Comparison of ENCODE assay signal across 8 mouse cellular contexts in the genomic region with DNA sequence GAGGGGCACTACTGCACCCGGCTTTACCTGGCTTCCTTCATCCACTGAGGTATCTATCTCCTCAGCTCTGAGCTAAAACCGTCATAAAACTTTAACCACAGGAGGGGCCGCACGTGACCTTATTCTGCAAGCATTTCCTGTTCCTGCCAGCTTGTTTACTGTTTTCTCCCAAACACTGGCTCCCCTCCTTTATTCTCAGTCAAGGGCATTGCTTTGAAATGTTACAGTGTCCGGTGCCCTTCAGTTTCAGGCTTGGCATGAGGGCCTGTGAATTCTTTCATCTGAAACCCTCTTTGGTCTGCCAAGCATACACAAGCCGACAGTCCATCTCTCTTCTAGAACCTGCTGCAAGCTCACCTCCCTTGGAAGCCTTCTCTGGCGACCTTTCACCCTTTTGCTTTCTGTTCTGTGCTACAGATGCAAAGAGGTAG. TPM values are rescaled to one million over a fixed set of nuclear protein-coding genes. Genes with fewer than 3 reads are reported as not detected.
DNase-seq lines count a peak whose midpoint lies in the region; ATAC-seq lines count a peak whose summit lies in the region.

No protein-coding gene starts in this region.

- H3K27me3 ChIP-seq in heart, embryonic 10.5 days (ENCODE audit: insufficient read depth, poor library complexity, severe bottlenecking) = no peaks in the 10 kb centered on the region
- no peaks in the 10 kb centered on the region for H3K27me3 ChIP-seq in heart, embryonic 16.5 days (ENCODE audit: control insufficient read depth, insufficient read depth, low read length)

- no peak for DNase-seq in heart, embryonic 10.5 days (ENCODE audit: low spot score)
- DNase-seq in heart, postnatal 14 days = no peak
- DNase-seq in kidney, postnatal 4 days = peak; percentile 41 to 64
- DNase-seq in thymus, postnatal 25 days = peak; percentile 55
- no peak for DNase-seq in embryo, embryonic 9.5 days (ENCODE audit: extremely low spot score)
- DNase-seq in layer of hippocampus, adult 9-11 months = no peak
- no peak for DNase-seq in ovary, adult 18-20 months (ENCODE audit: low spot score)

- peaks cover 33% of the 10 kb centered on the region for H3K4me1 ChIP-seq in heart, embryonic 10.5 days
- H3K4me1 ChIP-seq in heart, embryonic 16.5 days (ENCODE audit: control insufficient read depth, insufficient read depth, low read length) = peaks cover 21% of the 10 kb centered on the region

- no peak for ATAC-seq in heart, embryonic 16.5 days (replicated peaks; ENCODE audit: extremely low read depth, insufficient read depth, low FRiP score)

- H3K27ac ChIP-seq in heart, embryonic 10.5 days = peak overlapping the region; percentile 37; the same call in 1 of the 2 replicates
- peak overlapping the region; percentile 80 for H3K27ac ChIP-seq in heart, embryonic 16.5 days (ENCODE audit: low read length)

- peak overlapping the region; percentile 30; the same call in 1 of the 2 replicates for H3K4me2 ChIP-seq in heart, embryonic 16.5 days (ENCODE audit: low read depth, low read length)

- intact Hi-C loops in heart, postnatal 14 days (cut with DNase I) = loop anchor here (5.0 kb wide), 2 partner anchors 53 to 83 kb away; no protein-coding TSS in a partner anchor

- WGBS in heart, embryonic 10.5 days = 51% methylated on average over 7 of the region's 7 CpGs
- 34% methylated on average over 7 of the region's 7 CpGs for whole genome bisulfite sequencing in heart, embryonic 16.5 days

- H3K9ac ChIP-seq in heart, embryonic 16.5 days (ENCODE audit: low read length) = peak overlapping the region; percentile 54

- no peak overlapping the region for H3K4me3 ChIP-seq in heart, embryonic 10.5 days
- no peak overlapping the region for H3K4me3 ChIP-seq in heart, embryonic 16.5 days (ENCODE audit: low read length)

- no peaks in the 10 kb centered on the region for H3K9me3 ChIP-seq in heart, embryonic 10.5 days
- H3K9me3 ChIP-seq in heart, embryonic 16.5 days (replicated peaks; ENCODE audit: control insufficient read depth, low read length) = no peaks in the 10 kb centered on the region

- H3K36me3 ChIP-seq in heart, embryonic 10.5 days = no peaks in the 10 kb centered on the region
- no peaks in the 10 kb centered on the region for H3K36me3 ChIP-seq in heart, embryonic 16.5 days (ENCODE audit: control insufficient read depth, insufficient read depth)

RNA-seq across cellular contexts. Expression of a gene that starts 22.5 kb away (rescaled TPM):
- polyA plus RNA-seq in heart, embryonic 10.5 days (2016; fragmentation: Nextera tagmentation; extraction: Ambion mirVana) = 9.9 and 13.0 TPM in 2 replicates
- total RNA-seq in heart, postnatal 14 days (2021) = 10 to 100 TPM; 14.4 to 15.0 TPM
- 10.0 and 10.2 TPM in 2 replicates for polyA plus RNA-seq in heart, embryonic 16.5 days (2015; fragmentation: Nextera tagmentation; extraction: Ambion mirVana)

RNA-seq across cellular contexts. Expression of a gene that starts 31.6 kb away (rescaled TPM):
- 92.3 and 109 TPM in 2 replicates for polyA plus RNA-seq in heart, embryonic 10.5 days (2016; fragmentation: Nextera tagmentation; extraction: Ambion mirVana)
- 10 to 100 TPM; 35.0 to 39.5 TPM for total RNA-seq in heart, postnatal 14 days (2021)
- polyA plus RNA-seq in heart, embryonic 16.5 days (2015; fragmentation: Nextera tagmentation; extraction: Ambion mirVana) = 54.3 and 54.9 TPM in 2 replicates

RNA-seq across cellular contexts. Expression of a gene that starts 53.4 kb away (rescaled TPM):
- 1.7 TPM in 1 of 2 replicates, not detected in the other for polyA plus RNA-seq in heart, embryonic 10.5 days (2016; fragmentation: Nextera tagmentation; extraction: Ambion mirVana)
- not detected for total RNA-seq in heart, postnatal 14 days (2021)
- polyA plus RNA-seq in heart, embryonic 16.5 days (2015; fragmentation: Nextera tagmentation; extraction: Ambion mirVana) = 0.17 TPM in 1 of 2 replicates, not detected in the other

Comparison
In these comparisons a context has a peak if more than half of its experiments do, and no peak if none do; other contexts are left out.
1. DNase-seq: peak in kidney, postnatal 4 days (2 of 2) and thymus, postnatal 25 days (single experiment); none in heart, embryonic 10.5 days (single experiment), heart, postnatal 14 days (0 of 2), embryo, embryonic 9.5 days (single experiment), layer of hippocampus, adult 9-11 months (single experiment) and ovary, adult 18-20 months (single experiment).